Mouse (Mus musculus): ENCODE data around the gene Zfp108. TPM values are rescaled to one million over a fixed set of nuclear protein-coding genes. Genes with fewer than 3 reads are reported as not detected.

Zfp108 gene
- polyA plus RNA-seq (2012) = 0.08 and 0.09 TPM in 2 replicates

DNA sequence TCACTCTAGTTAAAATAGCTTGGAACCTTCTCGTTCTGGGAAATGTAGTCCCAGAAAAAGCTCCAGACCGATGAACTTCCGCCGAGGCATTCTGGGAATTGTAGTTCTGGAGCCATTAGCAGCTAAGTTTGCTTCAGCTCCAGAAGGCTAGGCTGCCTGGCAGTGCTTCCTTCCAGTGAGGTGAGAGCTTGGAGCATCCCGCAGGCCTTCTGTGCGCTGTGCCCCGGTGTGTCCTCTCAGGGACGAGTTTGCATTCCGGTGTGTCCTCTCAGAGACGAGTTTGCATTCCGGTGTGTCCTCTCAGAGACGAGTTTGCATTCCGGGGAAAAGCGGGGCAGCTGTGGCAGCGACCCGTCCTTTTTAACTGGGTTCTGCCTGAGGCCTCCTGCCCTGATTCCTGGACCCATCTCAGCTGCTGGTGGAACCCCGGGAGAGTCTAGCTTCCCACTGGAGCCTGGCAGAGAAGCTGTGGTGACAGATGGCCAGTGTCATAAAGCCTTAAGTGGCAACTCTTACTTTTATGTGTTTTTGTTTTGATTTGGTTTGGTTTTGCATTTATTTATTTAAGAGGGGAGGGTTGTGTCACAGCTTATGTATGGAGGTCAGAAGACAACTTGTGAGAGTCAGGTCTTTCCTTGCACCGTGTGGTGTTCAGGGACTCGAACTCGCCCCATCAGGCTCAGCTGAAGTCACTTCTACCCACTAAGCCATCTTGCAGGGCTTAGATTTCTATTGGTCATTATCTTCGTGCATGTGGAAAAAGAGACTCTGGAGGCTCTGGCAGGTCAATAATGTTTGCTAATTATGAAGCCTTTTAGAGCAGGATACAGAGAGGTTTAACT, at the start of gene Zfp108:
Zfp108 (plus strand) TSS at position 162 of the 842 bp plus-strand sequence.
- TF ChIP-seq GATA1 (IDR thresholded peaks at IDR 0.05; ENCODE audit: low read length) = no peak

DNA sequence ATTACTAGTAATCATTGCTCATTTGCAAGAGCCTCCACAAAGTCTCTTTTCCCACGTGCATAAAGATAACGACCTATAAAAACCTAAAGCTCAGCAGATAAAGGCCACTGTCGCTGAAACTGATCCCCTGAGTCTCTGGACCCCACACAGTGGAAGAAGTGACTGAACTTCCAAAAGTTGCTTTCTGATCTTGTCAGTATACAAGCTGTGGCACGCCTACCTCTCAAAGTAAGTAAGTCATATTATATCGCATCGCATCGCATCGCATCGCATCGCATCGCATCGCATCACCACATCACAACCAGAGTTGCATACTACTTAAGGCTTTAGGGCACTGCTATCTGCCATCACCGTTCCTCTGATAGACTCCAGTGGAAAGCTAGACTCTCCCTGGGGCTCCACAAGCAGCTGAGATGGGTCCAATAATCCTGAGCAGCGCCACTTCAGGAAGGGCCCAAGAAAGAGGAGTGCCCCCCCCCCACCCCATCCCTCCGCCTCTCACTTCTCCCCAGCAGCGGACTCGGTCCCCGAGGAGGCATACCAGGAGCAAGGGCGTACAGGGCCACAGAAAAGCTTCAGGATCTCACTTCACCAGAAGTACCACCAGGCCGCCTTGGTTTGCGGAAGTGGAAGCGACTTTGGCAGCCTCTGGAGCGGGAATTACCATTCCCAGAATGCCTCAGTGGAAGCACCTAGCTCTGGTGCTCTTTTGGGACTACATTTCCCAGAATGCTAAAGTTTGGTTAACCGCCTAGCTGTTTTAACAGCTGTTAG, 46.9 kb upstream of the Zfp108 start:
- TF ChIP-seq GATA1 (IDR thresholded peaks at IDR 0.05; ENCODE audit: low read length) = no peak

DNA sequence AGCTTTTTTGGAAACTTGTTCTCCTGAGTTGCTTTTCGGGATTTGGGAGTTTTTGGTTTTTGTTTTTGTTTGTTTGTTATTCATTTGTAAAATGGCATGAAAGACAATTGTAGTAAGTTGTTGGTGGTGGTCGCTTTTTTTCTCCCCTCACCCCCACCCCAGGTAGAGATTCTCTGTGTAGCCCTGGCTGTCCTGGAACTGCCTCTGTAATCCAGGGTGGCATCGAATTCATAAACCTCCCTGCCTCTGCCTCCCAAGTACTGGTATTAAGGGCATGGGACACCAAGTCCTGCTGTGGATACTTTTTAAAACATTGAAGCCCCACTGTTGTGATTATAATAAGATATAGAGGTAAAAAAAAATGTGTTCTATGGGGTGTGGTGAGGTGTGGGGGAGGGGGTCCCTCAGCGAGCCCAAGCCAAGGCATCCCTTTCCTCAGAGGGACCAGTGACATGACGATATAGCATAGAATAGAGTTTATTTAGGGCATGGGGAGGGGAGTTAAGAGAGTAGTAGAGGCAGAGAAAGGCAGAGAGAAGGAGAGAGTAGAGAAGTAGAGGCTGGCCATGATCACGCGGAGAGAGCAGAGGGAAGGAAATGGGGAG, 46.2 kb upstream of the Zfp108 start:
- TF ChIP-seq GATA1 (IDR thresholded peaks at IDR 0.05; ENCODE audit: low read length) = no peak

DNA sequence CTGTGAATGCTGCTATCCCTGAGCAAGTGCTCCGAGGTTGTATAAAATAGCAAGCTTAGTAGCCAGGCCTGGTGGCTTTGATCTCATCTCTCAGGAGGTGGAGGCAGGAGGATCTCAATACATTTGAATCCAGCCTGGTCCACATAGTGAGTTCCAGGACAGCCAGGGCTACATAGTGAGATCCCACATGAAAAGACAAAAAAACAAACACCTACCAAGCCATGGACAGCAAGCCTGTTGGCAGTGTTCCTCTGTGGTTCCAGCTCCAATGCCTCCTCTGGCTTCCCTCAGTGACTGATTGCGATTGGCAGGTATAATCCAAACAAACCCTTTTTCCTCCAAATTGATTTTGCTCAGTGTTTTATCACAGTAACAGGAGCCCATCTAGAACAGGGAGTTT, 44.3 kb upstream of the Zfp108 start:
- no peak for TF ChIP-seq GATA1 (IDR thresholded peaks at IDR 0.05; ENCODE audit: low read length)

DNA sequence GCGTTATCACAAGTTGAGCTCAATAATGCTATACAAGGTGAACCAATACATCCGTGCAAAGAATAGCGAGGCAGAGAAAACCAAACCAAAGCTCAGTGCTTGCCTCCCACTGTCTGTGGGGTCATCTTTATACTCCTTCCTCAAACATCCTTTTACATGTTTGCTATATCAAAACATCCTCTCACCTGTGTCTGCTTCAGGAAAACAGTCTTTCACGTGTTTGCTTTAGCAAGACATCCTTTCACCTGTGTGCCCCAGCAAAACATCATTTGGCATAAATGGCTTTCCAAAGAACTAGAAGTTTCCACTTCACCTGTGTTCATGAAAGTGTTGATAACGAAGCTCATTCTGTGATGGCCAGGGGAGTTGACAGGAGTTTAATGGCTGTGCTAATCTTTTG, 43.3 kb upstream of the Zfp108 start, which contains the start of gene Zfp111:
Zfp111 (minus strand) TSS at position 101 of the 400 bp plus-strand sequence.
- TF ChIP-seq GATA1 (IDR thresholded peaks at IDR 0.05; ENCODE audit: low read length) = no peak

DNA sequence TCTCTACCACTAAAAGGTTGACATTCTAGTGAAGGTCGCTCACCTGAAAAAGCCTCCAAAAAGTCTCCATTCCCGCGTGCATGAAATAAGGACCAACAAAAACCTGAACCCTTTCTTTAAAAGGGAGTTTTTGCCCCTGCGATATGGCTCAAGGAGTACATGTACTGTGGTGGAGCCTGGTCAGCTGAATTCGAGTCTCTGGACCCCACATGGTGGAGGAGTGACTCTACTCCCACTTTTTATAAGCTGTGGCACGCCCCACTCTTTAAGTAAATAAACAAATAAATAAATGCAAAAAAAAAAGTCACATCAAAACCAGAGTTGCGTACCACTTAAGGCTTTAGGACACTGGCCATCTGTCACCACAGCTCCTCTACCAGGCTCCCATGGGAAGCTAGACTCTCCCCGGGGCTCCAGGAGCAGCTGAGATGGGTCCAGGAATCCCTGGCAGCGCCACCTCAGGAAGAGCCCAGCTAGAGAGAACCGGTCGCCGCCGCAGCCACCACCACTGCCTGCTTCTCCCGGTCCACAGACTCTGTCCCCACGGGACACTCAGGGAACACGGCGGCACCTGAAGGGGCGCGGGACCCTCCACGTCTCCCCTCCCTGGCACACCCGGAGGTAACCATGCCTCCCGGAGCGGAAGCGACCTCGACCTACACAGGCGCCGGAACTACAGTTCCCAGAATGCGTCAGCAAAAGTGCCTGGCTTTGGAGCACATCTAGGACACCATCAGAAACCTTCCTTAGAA, 17.4 kb upstream of the Zfp108 start, which contains the start of gene Zfp109:
Zfp109 (minus strand) TSS at position 521 of the 752 bp plus-strand sequence.
- TF ChIP-seq GATA1 (IDR thresholded peaks at IDR 0.05; ENCODE audit: low read length) = no peak

DNA sequence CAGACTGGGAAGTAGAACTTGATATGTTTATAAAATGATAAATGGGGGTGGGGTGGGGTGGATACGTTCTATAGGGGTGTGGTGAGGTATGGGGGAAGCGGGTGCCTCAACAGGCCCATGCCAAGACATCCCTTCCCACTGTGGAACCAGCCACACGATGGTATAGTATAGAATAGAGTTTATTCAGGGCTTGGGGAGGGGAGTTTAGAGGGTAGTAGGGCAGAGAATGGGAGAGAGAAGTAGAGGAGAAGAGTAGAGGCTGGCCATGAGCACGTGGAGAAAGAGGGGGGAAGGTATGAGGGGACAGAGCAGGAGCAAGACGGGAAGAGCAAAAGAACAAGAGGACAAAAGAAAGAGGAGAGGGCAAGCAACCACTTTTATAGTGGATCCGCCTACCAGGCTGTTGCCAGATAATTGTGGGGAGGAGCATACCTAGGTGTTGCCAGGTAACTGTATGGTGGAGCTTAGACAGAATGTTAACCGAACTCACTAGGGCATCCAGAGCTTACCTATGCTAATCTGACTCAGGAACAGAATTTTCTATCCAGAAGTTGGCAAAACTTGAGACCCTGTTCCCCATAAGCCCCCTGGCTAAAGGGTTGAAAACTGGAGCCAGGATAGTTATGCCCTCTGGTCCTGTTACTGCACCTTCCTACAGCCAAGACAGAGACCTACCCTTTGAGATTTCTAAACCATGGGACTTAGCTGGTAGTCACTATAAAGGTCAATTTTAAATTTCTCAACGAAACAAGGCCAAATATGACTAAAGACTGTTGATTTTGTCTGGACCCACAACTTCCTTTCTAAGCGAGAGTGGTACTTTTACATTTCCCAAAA, 597 bp upstream of the Zfp108 start:
- no peak for TF ChIP-seq GATA1 (IDR thresholded peaks at IDR 0.05; ENCODE audit: low read length)

DNA sequence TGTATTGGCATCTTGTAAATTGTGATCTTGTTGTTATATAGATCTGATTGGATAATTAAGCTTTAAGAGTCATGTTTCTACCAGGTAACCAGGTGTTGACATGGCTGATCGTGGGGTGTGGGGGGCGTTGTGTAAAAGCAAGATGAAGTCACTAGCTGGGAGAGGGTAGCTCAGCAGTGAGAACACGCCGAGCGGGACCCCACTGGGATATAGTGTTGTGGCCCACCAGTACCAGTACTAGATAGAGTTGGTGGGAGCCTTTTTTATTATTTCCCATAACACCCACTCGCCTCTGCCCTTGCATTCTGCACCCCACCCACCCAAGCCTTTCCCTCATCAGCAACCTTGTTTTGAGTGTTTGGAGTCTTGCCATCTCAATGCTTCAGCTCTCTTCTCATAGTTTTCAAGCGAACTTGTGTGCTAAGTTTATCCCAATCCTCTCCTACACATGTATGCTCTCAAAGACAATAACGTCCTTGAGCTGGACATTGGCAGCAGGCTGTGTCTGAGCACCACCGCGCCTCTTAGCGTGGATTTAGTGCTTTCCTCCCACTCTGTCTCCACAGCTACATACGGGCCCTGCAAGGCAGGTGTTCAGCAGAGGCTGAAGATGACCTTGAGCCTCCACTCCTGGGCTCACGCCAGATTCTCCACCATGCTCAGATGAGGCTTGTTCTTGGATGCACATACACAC, 4.9 kb downstream of the Zfp108 start:
- TF ChIP-seq GATA1 (IDR thresholded peaks at IDR 0.05; ENCODE audit: low read length) = no peak

DNA sequence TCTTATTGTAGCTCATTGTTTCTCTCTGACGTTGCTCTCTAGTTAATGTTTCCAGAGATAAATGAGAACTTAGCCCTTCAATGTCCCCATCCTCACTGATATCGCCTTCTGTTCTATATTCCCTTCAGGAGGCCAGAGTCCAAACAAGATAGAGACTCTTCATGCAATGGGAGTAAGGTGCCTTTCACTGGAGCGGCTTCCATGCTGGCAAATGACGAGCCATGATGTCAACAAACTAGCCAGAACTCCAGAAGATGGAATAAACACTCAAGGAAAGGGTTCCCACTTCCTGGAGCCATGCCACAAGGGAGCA, 5.4 kb downstream of the Zfp108 start:
- no peak for TF ChIP-seq GATA1 (IDR thresholded peaks at IDR 0.05; ENCODE audit: low read length)

DNA sequence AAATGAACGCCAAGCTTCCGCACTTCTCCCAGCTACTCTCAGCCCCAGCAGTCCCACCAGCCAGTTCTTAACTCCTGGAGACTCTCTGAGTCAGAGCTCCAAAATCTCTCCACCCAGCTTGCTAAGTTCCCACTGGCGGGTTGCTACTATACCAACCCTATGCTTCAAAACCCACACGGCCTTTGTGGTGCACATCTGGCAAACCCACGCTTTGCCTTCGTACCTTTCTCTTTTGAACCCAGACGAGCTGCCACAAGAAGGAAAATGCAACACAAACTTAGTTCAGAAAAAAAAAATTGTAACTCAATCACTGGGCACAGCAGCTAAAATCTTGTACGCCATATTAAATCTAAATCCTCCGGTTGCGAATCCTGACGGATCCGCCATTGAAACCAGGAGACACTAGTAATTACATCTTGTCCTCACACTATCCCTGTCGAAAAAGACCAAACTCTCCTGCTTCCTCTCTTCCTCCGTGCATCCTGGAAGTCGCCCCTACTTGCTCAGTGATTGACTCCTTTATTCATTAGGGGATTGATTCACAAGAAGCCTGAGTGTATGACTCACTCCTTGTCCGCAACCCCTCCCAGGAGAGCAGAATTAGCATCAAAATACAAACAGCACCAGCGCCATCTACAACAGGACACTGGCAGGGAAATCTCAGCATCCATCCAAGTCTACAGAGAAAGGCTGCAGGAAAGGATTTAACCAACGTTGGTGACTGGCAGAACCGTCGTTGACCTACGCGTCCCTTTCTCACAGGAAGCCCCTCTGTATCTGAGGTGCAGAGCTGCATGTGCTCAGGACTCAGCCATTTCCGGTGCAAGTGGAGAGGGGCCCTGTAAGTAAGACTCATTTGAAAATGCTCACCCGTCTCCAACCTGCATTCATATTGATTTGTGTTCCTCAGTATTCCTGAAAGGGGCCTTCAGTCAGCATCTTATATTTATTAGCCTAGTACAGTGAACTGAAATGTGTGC, 13.9 kb downstream of the Zfp108 start:
- TF ChIP-seq GATA1 (IDR thresholded peaks at IDR 0.05; ENCODE audit: low read length) = no peak

DNA sequence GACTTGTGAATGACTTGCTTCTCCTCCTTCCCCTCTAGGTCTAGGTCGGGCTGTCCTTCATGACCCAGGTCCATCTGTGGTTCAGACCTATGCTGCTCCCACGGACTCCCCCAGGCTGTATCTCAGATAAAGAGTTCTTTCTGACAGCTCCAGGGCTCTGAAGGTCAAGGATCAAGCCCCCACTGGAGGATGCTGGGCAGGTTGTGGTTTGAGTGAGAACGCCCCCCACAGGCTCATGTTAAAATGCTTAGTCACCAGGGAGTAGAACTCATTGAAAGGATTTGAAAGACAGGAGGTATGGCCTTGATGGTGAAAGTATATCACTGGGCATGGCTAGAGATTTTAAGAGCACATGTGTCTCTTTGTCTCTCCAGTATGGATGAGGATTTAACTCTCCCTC, 14.7 kb downstream of the Zfp108 start:
- no peak for TF ChIP-seq GATA1 (IDR thresholded peaks at IDR 0.05; ENCODE audit: low read length)

DNA sequence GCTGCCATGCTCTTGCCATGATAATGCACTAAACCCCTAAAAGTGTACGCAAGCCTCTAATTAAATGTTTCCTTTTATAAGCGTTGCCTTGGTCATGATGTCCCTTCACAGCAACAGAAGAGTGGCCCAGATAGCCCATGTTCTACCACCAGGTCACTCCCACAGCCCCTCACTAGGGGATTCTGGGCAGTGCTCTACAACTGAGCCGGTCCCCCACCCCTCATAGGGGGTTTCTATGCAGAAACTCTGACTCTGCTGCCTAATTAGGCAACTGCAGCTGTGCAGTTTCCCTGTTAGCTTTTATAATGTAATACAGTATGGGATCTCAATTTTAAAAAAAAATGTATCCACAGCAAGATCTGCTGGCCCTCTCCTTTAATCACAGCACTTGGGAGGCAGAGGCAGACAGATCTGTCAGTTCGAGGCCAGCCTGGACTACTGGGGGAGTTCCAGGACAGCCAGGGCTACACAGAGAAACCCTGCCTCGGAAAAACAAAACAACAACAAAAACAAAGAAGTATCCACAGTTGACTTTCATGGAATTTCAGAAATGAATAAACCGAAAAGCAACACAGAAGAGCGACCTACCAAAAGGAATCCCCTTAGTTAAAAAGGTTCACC, 15.2 kb downstream of the Zfp108 start:
- no peak for TF ChIP-seq GATA1 (IDR thresholded peaks at IDR 0.05; ENCODE audit: low read length)

Data from G1E-ER4 (cell line).